Mouse (Mus musculus) MEL (cell line): ENCODE measurements around the gene Vmn1r210.
"Not testable (repeated sequence)": the region's sequence is repeated elsewhere in the genome, so short reads cannot be mapped to it uniquely, and the experiment has no call there.

ENCODE experiments used
- CTCF ChIP-seq, 3 experiments: IDR thresholded peaks in 2 of 3; conservative IDR thresholded peaks in 1 of 3; 2 replicates each; pipeline ENCODE4 v1.5.1; 2011 to 2012; ENCODE audit warnings: low read length in 3 of 3, low read depth in 2 of 3, mild to moderate bottlenecking in 2 of 3, improper control_type of control experiment in 1 of 3, inconsistent platforms in 1 of 3, mixed read lengths in 1 of 3, moderate library complexity in 1 of 3; ENCODE audit not compliant: control insufficient read depth in 1 of 3, insufficient read depth in 1 of 3, poor library complexity in 1 of 3, severe bottlenecking in 1 of 3
- EP300 ChIP-seq, 2 experiments: IDR thresholded peaks; 2 replicates each; pipeline ENCODE4 v1.6.1; 2011; ENCODE audit warnings: improper control_type of control experiment in 2 of 2, low read length in 2 of 2, low read depth in 1 of 2, mild to moderate bottlenecking in 1 of 2
- GATA1 ChIP-seq: IDR thresholded peaks from 2 replicates; pipeline ENCODE4 v1.6.1; 2011; ENCODE audit warnings: low read depth, low read length, improper control_type of control experiment
- MAZ ChIP-seq: IDR thresholded peaks from 2 replicates; pipeline ENCODE4 v1.6.1; 2012; ENCODE audit warnings: low read depth, mild to moderate bottlenecking, inconsistent platforms, low read length, improper control_type of control experiment
- MYC ChIP-seq: IDR thresholded peaks from 2 replicates; pipeline ENCODE4 v1.6.1; 2011; ENCODE audit warnings: low read depth, mild to moderate bottlenecking, low read length, improper control_type of control experiment, moderate library complexity
- POLR2A ChIP-seq, 2 experiments: IDR thresholded peaks; 2 replicates each; pipeline ENCODE4 v1.6.1; 2011 to 2012; ENCODE audit warnings: low read length in 2 of 2, mild to moderate bottlenecking in 2 of 2, control low read depth in 1 of 2, improper control_type of control experiment in 1 of 2, low read depth in 1 of 2, moderate library complexity in 1 of 2; ENCODE audit not compliant: control insufficient read depth in 1 of 2, insufficient read depth in 1 of 2, poor library complexity in 1 of 2
- USF1 ChIP-seq: IDR thresholded peaks from 2 replicates; pipeline ENCODE4 v1.6.1; 2014; ENCODE audit warnings: low read depth, mild to moderate bottlenecking, inconsistent platforms, low read length, improper control_type of control experiment, moderate library complexity
- ZC3H11A ChIP-seq: IDR thresholded peaks from 2 replicates; pipeline ENCODE4 v1.6.1; 2012; ENCODE audit warnings: low read depth, mild to moderate bottlenecking, inconsistent platforms, low read length, improper control_type of control experiment
- ZKSCAN1 ChIP-seq: IDR thresholded peaks from 2 replicates; pipeline ENCODE4 v1.6.1; 2012; ENCODE audit warnings: low read depth, mild to moderate bottlenecking, inconsistent platforms, low read length, improper control_type of control experiment, moderate library complexity

DNA sequence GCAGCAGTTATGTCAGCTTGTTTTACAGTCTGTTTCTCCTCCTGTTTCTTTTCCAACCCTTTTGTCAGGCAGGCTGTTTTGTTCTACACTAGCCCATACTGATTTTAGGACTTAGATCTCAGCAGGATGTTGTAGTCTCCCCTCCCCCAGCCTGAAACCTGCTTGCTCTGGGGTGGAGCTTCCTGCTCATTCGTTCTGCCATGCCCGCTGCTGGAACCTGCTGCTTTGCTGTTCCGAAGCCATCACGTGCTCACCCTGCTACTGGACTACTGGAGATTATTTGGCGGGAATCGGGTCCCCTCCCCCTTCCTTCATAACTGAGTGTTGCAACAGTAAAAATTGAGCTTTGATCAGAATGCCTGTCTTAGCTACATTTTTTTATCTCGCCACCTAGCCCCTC is 1.8 kb downstream of the Vmn1r210 start:
- not testable (repeated sequence) for TF ChIP-seq MAZ; POLR2A (IDR thresholded peaks at IDR 0.05; ENCODE audit: control insufficient read depth in 1 of 2, insufficient read depth in 1 of 2, low read depth in 1 of 2, low read length in 2 of 2, poor library complexity in 1 of 2); USF1; CTCF (IDR thresholded peaks at IDR 0.05 in 2 of 3, conservative IDR thresholded peaks at IDR 0.05 in 1 of 3; ENCODE audit: control insufficient read depth in 1 of 3, insufficient read depth in 1 of 3, low read depth in 2 of 3, low read length in 3 of 3, poor library complexity in 1 of 3, severe bottlenecking in 1 of 3); MYC; EP300 (IDR thresholded peaks at IDR 0.05; ENCODE audit: low read depth in 1 of 2, low read length in 2 of 2); ZC3H11A; ZKSCAN1; GATA1
